Mouse (Mus musculus) heart, embryonic 12.5 days (tissue): ENCODE measurements at regions not wholly inside any gene's neighbourhood (a gene's known extent, or its start where the extent isn't known, plus 50 kb on each side); places are given as distances from the start of the nearest gene placed in this dataset.
"Not testable (repeated sequence)": the region's sequence is repeated elsewhere in the genome, so short reads cannot be mapped to it uniquely, and the experiment has no call there.

Experiments used
- ATAC-seq: fragments of 200-750 bp; cut with Nextera tagmentation; 2 replicates; pipeline ENCODE4 v1.8.0; 2017; ENCODE audit warnings: moderate TSS enrichment, moderate library complexity; ENCODE audit not compliant: insufficient number of reproducible peaks, low FRiP score
- H3K27ac ChIP-seq: fragments of 300-500 bp; sonication (generic); 2 replicates; pipeline ENCODE4 v1.5.1; 2016; ENCODE audit warnings: mild to moderate bottlenecking, moderate library complexity; ENCODE audit not compliant: poor library complexity, severe bottlenecking
- H3K27me3 ChIP-seq: fragments of 300-500 bp; sonication (generic); replicated peaks from 2 replicates; pipeline ENCODE4 v1.6.1; 2016; ENCODE audit warnings: mild to moderate bottlenecking, moderate library complexity
- H3K36me3 ChIP-seq: fragments of 300-500 bp; sonication (generic); 2 replicates; pipeline ENCODE4 v1.6.1; 2016; ENCODE audit warnings: mild to moderate bottlenecking, moderate library complexity
- H3K4me1 ChIP-seq: fragments of 300-500 bp; sonication (generic); replicated peaks from 2 replicates; pipeline ENCODE4 v1.6.1; 2016; ENCODE audit warnings: mild to moderate bottlenecking
- H3K4me2 ChIP-seq: fragments of 300-500 bp; sonication (generic); 2 replicates; pipeline ENCODE4 v1.6.1; 2016; ENCODE audit warnings: mild to moderate bottlenecking, moderate library complexity
- H3K4me3 ChIP-seq: fragments of 300-500 bp; sonication (generic); 2 replicates; pipeline ENCODE4 v1.5.1; 2016; ENCODE audit warnings: mild to moderate bottlenecking
- H3K9ac ChIP-seq: fragments of 300-500 bp; sonication (generic); 2 replicates; pipeline ENCODE4 v1.6.1; 2016; ENCODE audit warnings: mild to moderate bottlenecking, moderate library complexity
- H3K9me3 ChIP-seq: fragments of 300-500 bp; sonication (generic); replicated peaks from 2 replicates; pipeline ENCODE4 v1.6.1; 2016; ENCODE audit warnings: mild to moderate bottlenecking, moderate library complexity
- WGBS: fragments of 180-500 bp; shearing (Covaris S2); methylation state at CpG from one replicate; pipeline ENCODE4 v1.1.7; 2016; 5-methylcytosine and 5-hydroxymethylcytosine counted together

DNA sequence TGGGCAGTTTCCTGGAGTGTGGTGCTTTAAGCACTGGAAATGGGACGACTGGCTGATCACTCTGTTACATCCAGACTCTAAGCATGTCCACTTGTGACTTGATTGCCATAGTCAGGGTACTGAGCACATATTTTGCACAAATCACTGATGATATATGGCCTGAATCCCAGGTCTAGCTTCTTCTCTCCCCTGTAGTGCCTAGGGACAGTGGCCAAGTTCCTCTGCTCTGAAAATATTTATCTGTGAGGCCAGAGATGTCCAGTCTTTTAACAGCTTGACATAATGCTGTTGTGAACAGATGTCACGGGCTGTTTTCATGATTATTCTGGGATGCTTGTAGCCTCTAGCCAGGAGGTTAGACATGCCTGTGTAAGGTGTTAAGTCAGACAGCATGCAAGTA is 115.5 kb downstream of the Nucb2 start:
- Histone ChIP-seq H3K27ac (no peak overlapping the region), H3K4me3 (no peak overlapping the region), H3K9me3 (no peaks in the 10 kb centered on the region), H3K27me3 (no peaks in the 10 kb centered on the region), H3K9ac (no peak overlapping the region), H3K4me1 (no peaks in the 10 kb centered on the region), H3K36me3 (no peaks in the 10 kb centered on the region), H3K4me2 (no peak overlapping the region)
- no peak for ATAC-seq
- WGBS, result 65% methylated on average over 2 of the region's 2 CpGs

DNA sequence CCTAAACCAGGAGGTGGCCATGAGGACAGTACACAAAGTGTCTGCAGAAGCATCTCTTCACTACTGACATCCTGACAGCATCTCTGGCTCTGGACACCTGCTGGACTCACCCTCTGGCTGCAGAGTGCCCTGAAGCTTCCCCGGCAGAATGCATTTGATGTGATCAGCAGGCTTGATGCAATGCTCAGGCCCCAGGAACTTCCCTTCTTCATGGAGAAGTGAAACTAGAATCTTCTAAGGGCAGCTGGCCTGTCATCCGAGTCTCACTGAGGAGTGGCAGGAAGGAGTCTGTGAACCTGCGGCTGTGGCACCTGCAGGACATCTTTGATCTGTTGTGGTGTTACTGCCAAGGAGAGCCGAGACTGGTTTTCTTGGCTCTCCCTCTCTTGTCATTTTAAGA is 116.2 kb downstream of the Nucb2 start:
- Histone ChIP-seq H3K4me1 (peaks cover 2% of the 10 kb centered on the region; the same call in 1 of the 2 replicates), H3K9me3 (no peaks in the 10 kb centered on the region), H3K27me3 (no peaks in the 10 kb centered on the region), H3K36me3 (no peaks in the 10 kb centered on the region), H3K9ac (no peak overlapping the region), H3K27ac (no peak overlapping the region), H3K4me3 (no peak overlapping the region), H3K4me2 (no peak overlapping the region)
- ATAC-seq, result no peak
- WGBS, result 64% methylated on average over 4 of the region's 4 CpGs

DNA sequence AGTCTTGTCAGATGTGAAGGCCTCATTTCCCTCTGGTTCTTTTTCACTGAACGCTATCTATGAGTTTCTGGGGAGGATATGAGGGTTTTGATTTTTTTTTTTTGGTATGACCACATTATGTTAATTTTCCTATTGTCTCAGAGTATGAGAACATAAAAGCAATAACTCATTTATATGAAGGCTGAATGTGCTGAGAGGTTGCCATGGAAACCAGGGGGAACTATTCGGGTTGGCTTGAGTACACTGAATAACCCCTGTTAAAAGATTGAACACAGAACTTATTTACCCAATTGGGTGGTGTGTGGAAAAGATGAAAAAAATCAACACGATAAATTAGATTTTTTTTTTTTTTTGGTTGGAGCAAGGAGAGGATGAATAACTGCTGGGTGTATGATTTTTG is 129.0 kb downstream of the Nucb2 start:
- H3K27ac ChIP-seq, result no peak overlapping the region
- H3K4me3 ChIP-seq, result no peak overlapping the region
- 0 out of 2 replicates have a peak, but pooled peaks cover 4% of the 10 kb centered on the region for H3K4me1 ChIP-seq
- H3K36me3 ChIP-seq, result no peaks in the 10 kb centered on the region
- WGBS, result 75% methylated on average over 3 of the region's 3 CpGs
- H3K9me3 ChIP-seq, result no peaks in the 10 kb centered on the region
- no peak for ATAC-seq
- no peak overlapping the region for H3K9ac ChIP-seq
- no peaks in the 10 kb centered on the region for H3K27me3 ChIP-seq
- H3K4me2 ChIP-seq, result no peak overlapping the region

DNA sequence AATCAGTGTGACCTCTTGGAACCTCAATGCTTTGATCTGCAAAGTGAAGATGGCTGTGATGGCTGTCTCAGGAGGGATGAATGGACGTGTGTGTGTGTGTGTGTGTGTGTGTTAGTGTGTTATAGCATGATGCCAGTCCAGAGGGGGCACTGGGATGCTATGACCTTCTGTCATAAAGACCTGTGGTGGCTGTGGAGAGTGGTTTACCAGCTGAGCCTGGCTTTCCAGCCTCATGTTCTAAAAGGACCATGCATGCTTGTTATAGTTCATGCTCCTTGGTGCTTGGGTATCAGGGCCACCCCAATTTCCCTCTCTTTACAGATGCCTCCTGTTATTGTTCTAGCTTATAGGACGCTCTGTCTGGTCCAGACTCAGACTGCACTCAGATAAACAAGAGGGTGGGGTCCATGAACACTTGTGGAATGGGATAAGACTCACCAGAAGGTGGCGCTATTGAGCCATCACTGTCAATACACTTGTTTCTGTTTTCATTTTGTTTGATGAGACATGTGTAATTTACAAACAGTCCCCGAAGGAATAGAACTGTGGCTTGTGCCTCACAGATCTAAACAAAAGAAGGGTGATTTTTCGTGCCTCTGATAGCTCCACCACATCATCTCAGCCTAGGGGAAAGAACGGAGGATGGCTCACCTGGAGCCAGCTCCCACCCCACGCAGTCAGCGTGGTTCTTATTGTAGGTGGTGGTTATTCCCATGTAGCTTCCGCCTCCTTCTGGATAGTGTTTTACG is 140.9 kb downstream of the Nucb2 start:
- no peaks in the 10 kb centered on the region for H3K9me3 ChIP-seq
- no peak overlapping the region for H3K4me2 ChIP-seq
- no peak overlapping the region for H3K9ac ChIP-seq
- WGBS, result 50% methylated on average over 10 of the region's 10 CpGs
- no peak overlapping the region for H3K4me3 ChIP-seq
- no peaks in the 10 kb centered on the region for H3K4me1 ChIP-seq
- no peak overlapping the region for H3K27ac ChIP-seq
- H3K27me3 ChIP-seq, result no peaks in the 10 kb centered on the region
- ATAC-seq, result no peak
- no peaks in the 10 kb centered on the region for H3K36me3 ChIP-seq

DNA sequence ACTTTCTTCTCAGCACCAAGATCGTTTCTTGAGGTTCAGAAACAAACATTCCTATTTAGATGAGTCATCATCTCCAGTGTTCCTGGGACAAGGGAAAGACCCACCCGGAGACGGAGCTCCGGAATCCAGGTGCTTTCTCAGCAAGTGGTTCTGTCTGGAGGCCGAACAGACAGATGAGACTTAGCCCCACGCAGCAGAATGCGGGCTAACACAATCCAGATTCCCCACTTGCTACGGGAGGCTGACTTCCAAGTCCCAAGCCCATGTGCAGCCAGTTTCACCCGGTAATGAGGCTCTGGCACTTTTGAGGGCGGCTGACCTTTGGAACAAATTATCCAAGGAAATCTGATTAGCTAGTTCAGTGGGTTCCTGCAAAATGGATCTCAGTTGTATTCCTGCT is 150.3 kb downstream of the Nucb2 start:
- Histone ChIP-seq H3K36me3 (no peaks in the 10 kb centered on the region), H3K4me1 (no peaks in the 10 kb centered on the region), H3K4me3 (no peak overlapping the region), H3K4me2 (no peak overlapping the region), H3K27me3 (no peaks in the 10 kb centered on the region), H3K9me3 (0 out of 2 replicates have a peak, but pooled peaks cover 4% of the 10 kb centered on the region), H3K9ac (no peak overlapping the region), H3K27ac (no peak overlapping the region)
- WGBS, result 65% methylated on average over 10 of the region's 10 CpGs
- ATAC-seq, result no peak

DNA sequence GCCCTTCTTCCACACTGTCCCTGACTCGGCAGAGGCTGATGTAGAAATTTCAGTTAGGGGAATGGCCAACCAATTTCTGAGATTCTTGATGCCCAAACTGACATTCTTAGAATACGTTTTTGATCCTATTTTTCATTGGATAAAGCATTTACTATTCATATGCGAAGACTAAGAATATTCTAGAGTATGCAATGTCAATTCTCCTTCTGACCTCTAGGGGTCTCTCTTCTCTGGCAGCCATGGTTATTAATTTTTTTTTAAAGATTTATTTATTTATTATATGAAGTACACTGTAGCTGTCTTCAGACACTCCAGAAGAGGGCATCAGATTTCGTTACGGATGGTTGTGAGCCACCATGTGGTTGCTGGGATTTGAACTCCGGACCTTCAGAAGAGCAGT is 152.9 kb downstream of the Nucb2 start:
- not testable (repeated sequence) for H3K27ac ChIP-seq, H3K36me3 ChIP-seq, H3K9me3 ChIP-seq, H3K4me1 ChIP-seq, H3K9ac ChIP-seq, ATAC-seq, H3K27me3 ChIP-seq, H3K4me2 ChIP-seq, H3K4me3 ChIP-seq
- WGBS, result 84% methylated on average over 6 of the region's 6 CpGs

DNA sequence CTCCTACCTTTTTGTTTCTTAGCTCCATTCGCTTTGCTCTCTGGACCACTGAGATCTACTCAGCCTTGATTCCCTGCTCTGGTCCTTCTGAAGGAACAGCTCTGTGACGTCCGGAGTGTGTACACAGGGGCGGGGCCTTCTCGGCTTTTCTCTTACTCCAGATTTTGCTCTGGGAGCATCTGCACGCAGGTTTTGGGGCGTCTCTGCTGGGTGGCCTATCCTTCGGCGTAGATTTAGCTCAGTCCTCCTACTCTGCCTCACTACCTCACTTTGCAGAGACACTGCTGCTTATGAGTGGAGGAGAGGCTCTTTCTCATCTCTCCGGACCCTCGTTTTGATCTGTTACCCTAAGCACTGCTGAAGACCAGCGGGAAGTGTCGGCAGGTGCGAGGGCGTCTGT is 161.4 kb downstream of the Nucb2 start:
- WGBS, result 80% methylated on average over 15 of the region's 15 CpGs
- ATAC-seq, result no peak
- H3K9ac ChIP-seq, result no peak overlapping the region

DNA sequence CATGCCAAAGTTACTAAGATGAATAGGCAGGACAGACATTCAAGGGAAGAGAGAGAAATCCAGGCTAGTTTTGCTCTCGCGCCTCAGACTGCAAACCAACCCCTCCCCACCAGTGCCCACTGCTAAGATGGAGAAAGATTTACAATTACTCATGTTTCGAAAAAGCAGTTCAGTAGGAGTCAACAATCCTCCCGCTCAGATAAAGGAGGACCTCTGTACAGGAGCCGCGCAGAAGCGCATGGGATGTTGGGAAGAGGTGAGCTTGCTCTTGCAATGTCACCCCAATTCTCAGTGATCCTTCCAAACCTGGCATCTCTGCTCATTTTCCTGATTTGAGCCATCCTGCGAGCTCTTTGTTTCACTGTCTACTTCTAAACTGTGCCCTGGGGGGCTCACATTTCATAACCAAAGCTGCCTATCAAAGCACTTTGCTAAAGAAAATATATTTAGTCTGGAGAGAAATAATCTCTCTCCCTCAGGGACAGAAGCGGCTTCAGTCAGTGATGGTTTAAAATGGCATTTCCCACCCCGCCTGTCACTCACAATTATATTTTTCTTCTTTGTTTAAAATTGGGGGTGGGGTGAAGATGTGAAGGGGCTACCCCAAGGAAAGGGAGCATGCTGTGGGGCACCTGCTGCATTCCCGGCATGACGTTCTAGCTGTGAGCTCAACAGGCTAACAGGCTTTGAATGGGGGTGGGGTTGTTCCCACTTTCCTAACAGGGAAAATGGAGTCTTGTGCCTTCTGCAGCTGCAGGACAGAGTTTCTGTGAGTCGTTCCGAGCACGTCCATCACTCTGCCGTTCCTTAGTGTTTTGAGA is 170.2 kb downstream of the Nucb2 start:
- WGBS, result 59% methylated on average over 16 of the region's 16 CpGs
- Histone ChIP-seq H3K9ac (no peak overlapping the region), H3K27ac (no peak overlapping the region), H3K4me2 (no peak overlapping the region), H3K4me3 (no peak overlapping the region), H3K36me3 (no peaks in the 10 kb centered on the region), H3K9me3 (no peaks in the 10 kb centered on the region), H3K4me1 (no peaks in the 10 kb centered on the region), H3K27me3 (no peaks in the 10 kb centered on the region)
- ATAC-seq, result no peak

More for the DNA sequence above, 161.4 kb downstream of the Nucb2 start:
- Histone ChIP-seq H3K27me3 (no peaks in the 10 kb centered on the region), H3K4me3 (no peak overlapping the region), H3K9me3 (peaks cover 6% of the 10 kb centered on the region; the same call in 1 of the 2 replicates), H3K27ac (no peak overlapping the region), H3K4me2 (no peak overlapping the region), H3K4me1 (no peaks in the 10 kb centered on the region), H3K36me3 (no peaks in the 10 kb centered on the region)

DNA sequence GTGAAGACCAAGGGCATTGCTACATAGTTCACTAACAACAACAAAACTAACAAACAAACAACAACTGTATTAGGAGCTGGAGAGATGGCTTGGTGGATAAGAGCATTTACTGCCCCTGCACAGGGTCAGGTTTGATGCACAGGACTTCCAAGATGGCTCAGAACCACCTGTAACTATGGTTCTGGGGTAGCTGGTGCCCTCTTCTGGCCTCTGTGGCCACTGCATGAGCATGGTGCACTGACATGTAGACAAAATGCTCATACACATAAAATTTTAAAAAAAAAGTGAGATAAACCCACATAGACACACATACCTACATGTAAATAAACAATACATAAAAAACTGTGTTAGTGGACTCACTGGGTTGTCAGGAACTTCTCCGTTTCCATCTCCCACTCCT is 172.5 kb downstream of the Nucb2 start:
- H3K9me3 ChIP-seq, result no peaks in the 10 kb centered on the region
- no peaks in the 10 kb centered on the region for H3K36me3 ChIP-seq
- no peak overlapping the region for H3K4me2 ChIP-seq
- no peaks in the 10 kb centered on the region for H3K27me3 ChIP-seq
- H3K4me3 ChIP-seq, result no peak overlapping the region
- WGBS, result 72% methylated on average over 1 of the region's 1 CpGs
- ATAC-seq, result no peak
- H3K9ac ChIP-seq, result no peak overlapping the region
- H3K27ac ChIP-seq, result no peak overlapping the region
- H3K4me1 ChIP-seq, result no peaks in the 10 kb centered on the region

DNA sequence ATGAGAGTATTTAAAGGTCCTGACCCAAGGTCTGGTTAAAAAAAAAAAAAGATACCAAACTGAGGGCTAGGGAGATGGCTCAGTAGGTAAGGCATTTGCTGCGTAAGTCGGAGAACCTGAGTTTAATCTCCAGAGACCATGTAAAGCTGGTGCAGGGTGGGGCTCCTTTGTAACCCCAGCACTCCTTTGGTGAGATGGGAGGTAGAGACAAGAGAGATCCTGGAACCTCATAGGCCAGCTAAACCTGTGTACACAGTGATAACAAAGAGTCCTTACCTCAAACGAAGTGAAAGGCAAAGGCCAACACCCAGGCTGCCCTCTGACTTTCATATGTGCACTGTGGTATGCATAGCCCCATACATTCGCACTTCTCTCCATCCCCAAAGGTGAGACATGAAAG is 175.0 kb downstream of the Nucb2 start:
- H3K9ac ChIP-seq, result no peak overlapping the region
- H3K27ac ChIP-seq, result no peak overlapping the region
- no peaks in the 10 kb centered on the region for H3K4me1 ChIP-seq
- 74% methylated on average over 4 of the region's 4 CpGs for WGBS
- no peaks in the 10 kb centered on the region for H3K27me3 ChIP-seq
- no peak overlapping the region for H3K4me2 ChIP-seq
- H3K4me3 ChIP-seq, result no peak overlapping the region
- no peaks in the 10 kb centered on the region for H3K36me3 ChIP-seq
- no peak for ATAC-seq
- H3K9me3 ChIP-seq, result no peaks in the 10 kb centered on the region

DNA sequence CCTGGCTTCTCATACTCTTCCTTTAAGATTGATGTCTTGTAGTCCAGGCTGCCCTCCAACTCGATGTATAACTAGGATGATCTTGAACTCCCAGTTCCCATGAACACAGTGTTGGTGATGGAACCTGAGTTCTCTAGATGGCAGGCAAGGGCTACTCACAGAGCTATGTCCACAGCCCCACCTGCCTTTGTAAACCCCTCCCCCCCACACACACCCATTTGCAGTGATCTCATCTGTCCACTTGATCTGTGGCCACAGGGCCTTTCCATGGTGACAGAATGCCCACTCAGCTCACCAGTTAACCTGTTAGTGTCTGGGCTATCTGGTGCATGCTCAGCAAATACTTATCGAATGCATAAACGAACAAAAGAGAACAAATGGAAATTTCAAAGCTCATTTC is 176.4 kb downstream of the Nucb2 start:
- no peak overlapping the region for H3K4me2 ChIP-seq
- H3K4me3 ChIP-seq, result no peak overlapping the region
- ATAC-seq, result no peak
- no peaks in the 10 kb centered on the region for H3K36me3 ChIP-seq
- no peaks in the 10 kb centered on the region for H3K4me1 ChIP-seq
- H3K27me3 ChIP-seq, result no peaks in the 10 kb centered on the region
- H3K9ac ChIP-seq, result no peak overlapping the region
- no peaks in the 10 kb centered on the region for H3K9me3 ChIP-seq
- no peak overlapping the region for H3K27ac ChIP-seq
- WGBS, result 78% methylated on average over 3 of the region's 3 CpGs
